Mouse (Mus musculus): ENCODE data around the gene Fry.

Fry gene

DNA sequence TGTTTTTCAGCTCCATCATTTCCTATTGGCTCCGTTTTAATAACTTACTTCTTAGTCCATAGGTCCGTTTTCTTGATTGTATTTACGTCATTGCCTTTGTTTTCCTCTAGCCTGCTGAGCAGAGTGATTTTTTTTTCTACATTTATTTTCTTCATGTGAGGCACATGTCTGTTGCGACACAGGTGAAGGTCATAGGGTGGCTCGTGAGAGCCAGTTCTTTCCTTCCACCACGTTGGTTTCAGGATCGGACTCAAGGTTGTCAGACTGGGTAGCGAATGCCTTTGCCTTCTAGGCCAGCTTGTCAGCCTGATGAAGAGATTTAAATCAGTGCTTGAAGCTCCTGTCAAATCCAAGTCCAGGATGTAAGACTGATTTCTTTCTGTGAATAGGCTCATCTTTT is 101.0 kb downstream of the Fry start:
- no peak for DNase-seq (ENCODE audit: low read depth, low spot score)

DNA sequence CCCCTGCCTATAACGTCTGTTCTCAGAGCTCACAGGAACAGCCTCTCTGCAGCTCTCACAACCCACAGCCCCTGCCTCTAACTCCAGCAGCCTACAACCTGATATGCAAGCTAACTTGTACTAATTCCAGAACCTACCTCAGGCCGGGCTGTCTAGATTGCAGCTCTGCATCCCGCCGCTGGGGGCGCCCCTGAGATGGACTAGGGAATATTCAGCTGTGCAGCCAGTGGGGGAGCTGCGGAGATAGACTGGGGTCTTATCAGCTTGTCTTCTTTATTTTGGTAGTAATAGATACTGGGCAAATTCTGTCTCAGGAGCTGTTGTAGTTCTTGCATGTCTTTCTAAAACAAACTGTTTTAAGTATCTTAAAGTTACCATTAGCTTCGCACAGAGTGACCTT is 101.9 kb downstream of the Fry start:
- no peak for DNase-seq (ENCODE audit: low read depth, low spot score)

DNA sequence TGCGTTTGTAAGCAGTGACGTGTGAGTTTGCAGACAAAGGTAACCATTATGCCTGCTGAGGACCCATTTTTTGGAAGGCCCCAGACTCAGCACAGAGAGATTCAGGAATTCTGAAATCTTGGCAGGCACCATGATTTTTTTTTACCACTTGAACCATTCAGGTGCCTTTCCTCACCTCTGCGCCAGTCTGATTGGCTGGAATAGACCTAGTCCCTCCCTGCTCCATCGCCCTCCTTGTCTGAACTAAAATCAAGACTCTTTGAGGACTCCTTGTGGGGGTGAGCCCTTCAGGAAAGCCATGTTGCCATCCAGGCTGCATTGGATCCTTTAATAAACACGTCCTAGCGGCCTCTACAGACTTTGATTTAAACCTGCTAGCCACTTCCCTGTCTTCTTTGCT is 103.4 kb downstream of the Fry start:
- no peak for DNase-seq (ENCODE audit: low read depth, low spot score)

DNA sequence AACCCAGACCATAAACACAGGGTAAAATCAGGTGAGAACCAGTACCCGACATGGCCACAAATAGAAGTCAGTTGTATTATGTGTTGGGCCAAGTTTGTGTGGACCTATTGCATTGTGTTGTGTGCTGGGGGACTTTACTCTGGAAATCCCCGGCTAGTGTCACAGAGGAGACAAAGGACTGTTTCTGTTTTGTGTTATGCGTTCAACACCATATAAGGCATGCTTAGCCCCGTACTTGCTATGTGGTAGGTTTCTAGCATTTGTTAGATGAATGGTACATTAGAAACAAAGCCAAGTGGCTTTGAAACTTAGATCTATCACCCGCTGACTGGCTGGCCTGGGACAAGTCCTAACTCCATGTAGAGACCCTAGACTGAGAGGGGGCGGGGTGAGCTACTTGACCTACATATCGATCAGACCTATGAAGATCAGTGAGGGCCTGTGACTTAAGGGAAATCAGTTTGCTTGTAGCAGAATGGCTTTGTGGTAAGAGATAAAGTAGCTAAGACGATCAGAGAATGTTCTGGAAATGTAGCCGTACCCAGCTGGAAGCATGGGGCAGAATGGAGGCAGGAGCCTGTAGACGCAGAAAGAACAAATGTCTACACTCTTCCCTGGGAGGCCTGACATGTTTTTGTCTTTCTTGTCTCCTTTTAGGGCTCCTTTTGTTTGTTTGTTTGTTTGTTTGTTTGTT is 105.2 kb downstream of the Fry start:
- DNase-seq (ENCODE audit: low read depth, low spot score), result no peak

DNA sequence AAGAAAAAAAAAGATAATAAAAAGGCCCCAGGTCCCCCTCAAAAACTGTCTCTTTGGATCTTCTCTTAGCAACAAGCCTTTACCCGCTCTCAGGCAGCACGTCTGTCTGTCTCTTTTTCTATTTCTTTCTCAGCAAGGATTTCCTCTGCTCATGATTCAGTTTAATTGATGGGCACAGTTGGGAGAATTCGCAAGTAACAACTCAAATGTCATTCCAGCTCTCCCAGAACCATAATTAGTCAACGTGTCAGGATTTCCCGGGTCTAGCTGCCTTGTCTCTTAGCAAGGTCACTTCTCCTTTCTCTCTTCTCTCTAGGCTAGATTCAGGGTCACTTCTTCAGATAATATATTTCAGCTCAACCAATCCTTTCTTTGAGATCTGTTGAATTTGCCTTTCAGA is 110.6 kb downstream of the Fry start:
- DNase-seq (ENCODE audit: low read depth, low spot score), result no peak

DNA sequence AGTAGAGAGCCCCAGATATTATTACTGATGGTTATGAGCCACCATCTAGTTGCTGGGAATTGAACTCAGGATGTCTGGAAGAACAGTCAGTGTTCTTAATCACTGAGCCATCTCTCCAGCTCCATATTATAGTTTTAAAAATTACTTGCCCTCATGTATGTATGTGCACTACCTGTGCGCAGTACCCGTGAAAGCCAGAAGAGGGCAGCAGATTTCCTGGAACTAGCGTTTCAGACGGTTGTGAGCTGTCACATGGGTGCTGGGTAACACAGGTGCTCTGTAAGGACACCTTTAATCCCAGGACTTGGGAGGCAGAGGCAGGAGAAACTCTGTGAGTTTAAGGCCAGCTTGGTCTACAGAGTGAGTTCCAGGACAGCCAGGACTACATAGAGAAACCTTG is 111.3 kb downstream of the Fry start:
- DNase-seq (ENCODE audit: low read depth, low spot score), result no peak

DNA sequence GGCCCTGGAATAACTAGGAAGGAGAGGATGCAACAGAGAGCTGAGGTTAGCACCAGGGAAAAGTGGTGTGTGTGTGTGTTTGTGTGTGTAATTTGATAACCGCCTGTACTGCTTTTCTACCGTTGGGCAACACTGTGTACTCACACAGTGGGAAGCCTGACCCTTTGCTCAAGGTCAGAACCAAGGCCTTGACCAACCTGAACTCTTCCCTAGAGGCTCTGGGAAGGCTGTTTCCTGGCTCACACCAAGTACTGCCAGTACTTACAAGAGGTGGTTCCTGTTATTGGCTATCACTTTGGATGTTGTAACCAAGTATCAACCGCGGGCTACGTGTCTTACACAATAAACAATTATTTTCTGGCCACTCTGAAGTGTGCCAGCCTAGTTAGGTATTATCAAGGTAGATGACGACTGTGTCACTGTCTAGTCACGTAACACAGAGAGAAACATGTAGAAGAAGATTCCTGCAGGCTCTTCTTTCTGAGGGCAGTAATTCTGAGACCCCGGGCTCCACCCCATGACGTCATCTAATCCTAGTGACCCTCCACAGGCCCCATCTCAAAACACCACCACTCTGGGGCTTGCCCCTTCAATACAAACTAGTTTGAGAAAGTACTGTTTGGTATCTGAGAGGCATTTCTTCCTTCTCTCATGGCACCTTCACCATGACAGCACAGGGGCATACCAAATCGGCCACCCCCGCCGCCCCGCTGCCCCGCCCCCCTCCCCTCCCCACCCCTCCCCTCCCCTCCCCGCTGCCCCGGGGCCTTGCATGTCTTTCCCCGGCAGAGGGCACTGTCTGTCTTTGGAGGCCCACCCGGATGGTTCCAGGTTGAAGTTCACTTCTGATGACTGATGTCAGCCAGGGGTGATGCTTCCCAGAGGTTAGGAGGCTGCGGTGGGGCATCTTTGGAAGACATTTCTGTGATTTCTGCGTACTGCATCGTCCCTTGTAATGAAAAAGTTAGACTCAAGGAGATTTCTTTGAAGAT is 114.0 kb downstream of the Fry start:
- DNase-seq (ENCODE audit: low read depth, low spot score), result peak; percentile 11

DNA sequence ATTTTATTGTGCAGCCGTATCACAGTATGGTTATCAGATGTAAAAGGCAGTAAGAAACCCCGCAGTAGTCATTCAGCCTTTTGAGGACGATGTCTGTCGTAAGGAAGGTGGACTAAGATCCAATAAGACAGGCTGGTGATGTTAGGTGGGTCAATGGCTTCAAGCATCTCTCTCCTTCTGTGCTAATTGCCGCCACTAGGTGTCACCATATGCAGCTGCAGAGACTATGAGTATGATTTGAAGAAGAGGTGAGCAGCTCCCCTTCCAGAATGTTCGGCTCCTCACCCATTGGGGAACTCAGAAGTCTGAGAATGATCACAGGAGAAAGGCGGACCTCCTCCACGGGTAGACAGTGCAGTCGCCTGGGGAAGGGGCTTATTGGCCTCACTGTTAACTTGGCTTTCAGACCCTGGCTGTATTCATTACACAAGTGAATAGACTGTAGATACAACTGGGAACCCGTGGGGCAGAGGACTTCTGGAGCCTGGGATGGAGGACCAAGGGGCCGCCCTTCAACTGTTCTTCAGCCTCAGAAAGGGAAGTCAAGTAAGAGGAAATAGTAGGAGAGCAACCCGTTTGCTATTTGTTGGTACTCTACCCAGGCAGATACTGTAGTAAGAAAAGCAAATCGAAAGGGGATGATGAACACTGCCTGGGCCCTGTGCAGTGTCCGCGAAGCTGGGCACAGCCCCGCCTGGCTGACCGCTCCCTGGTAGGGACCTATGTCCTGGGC is 114.9 kb downstream of the Fry start:
- peak; percentile 37 for DNase-seq (ENCODE audit: low read depth, low spot score)

DNA sequence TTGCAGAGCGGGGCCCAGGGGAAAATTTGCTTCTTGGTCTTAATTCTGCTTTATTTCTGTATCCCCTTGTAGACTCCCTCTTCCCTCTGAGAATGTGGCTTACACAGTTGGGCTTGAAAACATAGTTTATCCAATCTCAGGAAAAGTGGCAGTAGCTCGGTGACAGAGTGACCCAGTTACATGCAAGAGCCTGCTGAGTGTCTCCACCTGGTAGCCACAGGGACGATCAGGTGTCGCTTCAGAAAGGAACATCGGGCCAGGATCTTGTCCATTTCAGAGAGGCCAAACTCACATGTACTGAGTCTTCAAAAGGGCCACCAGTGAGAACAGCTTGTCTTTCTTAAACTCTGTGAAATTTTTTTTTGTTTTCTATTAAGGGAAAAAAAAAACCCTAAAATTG is 117.5 kb downstream of the Fry start:
- no peak for DNase-seq (ENCODE audit: low read depth, low spot score)

DNA sequence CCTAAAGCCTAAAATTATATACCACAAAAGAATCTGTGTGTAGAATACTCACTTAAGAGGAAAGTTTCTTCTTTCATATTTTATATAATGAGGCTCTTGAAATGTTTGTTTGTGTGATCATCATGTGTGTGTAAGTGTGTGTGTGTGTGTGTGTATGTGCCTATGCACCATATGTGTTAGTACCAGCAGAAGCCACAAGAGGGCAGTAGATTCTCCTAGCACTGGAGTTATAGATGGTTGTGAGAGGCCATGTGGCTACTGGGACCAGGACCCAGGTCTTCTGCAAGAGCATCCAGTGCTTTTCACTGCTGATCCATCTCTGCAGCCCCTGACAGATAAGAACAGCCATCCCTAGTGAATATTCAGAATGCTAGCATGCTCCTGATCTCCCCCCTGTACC is 118.2 kb downstream of the Fry start:
- DNase-seq (ENCODE audit: low read depth, low spot score), result no peak

DNA sequence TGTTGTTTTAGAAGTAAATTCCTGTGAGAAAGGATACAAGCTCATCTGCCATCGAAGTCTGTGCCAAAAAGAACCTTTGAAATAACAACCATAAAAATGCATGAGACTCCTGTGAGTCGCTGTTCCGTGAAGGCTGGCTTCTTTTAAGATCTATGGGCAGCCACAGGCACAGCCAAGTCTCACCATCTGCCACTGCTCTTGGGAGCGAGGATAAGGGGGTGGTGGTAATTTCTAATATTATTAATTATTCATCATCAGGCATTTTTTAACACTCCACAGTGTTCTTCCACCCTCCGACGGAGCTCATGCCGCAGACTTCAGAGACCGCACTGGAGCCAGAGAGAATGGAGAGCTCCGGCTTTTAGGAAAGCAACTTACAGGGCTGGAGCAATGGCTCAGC is 123.2 kb downstream of the Fry start:
- no peak for DNase-seq (ENCODE audit: low read depth, low spot score)

DNA sequence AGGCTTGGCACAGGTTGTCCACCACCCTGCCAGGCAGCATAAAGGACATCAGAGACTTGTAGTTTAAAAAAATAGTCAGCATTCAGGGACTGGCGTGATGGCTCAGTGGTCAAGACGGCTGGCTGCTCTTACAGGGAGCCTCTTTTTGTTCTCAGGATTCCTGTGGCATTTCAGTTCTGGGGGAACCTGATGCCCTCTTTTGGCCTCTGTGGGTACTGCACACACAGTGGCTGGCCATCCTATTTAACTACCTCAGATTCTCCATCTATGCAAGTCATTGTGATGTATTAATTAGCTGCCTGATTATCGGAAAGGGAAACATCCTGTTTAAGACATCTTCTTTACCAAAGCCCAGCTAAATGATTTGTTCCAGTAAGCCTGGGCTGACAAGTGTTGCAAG is 128.3 kb downstream of the Fry start:
- DNase-seq (ENCODE audit: low read depth, low spot score), result no peak

DNA sequence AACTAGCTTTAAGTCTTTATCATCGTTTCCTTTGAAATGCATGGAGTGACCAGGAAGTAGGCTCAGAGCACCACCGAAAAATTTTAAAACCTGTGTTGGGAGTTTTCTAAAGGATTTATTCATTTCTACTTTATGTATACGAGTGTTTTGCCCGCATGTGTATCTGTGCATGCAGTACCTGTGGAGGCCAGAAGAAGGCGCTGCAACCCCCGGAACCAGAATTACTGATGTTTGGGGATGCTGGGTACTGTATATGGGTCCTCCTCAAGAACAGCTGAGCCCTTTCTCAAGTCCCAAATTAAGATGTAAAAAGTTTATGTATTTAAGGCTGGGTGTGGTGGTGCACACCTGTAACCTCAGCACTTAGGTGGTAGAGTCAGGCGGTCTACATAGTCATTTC is 139.3 kb downstream of the Fry start:
- DNase-seq (ENCODE audit: low read depth, low spot score), result no peak

DNA sequence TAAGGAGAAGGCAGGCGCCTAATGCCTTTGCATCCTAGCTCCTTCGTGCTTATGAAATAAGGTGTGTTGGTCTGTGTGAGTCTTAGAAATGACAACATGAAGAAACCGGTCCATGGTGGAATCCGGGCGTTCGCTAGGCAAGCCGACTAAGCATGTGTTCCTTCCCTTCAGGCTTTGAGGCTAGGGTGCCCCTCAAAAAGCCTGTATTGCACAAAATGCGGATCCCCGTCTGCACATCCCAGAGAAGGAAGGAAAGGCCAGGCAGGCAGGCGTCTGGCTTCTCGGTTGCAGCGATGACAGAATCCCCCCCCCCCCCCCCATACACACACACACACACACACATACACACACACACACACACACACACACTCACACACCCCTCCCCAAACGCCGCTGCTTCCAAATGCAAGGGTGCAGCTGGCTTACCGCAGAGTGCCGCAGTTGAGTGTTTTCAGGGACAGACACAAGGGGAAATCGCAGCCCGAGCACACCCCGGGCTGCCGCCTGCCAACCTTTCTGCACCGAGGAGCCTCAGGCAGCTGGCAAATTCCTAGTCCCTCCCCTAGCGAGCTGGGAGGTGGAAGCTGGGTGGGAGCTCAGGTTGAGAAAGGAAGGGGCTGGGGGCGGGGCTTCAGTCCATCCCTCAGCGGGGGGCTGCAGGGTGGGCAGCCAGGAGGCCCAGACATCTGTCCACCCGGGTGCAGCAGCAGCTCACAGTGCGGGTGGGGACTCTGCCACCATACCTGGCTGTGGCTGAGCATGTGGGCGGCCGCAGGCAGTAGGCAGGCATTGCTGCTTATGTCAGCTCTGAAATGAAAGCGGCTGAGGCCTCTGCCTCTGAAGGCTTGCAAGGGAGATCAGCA is 141.0 kb downstream of the Fry start:
- peak; percentile 42 for DNase-seq (ENCODE audit: low read depth, low spot score)

DNA sequence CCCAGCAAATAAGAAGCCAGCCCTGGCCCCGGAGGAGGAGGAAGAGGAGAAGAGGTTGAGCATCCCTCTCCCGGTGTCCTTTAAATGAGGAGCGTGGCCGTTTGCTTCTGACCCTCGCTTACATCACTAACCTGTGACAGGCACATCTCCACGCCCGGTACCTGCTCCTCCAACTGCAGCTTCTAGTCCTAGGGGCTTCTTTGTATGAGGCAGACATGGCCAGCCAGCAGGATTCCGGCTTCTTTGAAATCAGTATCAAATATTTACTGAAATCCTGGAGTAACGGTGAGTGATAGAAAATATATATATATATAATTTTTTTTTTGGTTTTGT is 141.6 kb downstream of the Fry start:
- no peak for DNase-seq (ENCODE audit: low read depth, low spot score)

DNA sequence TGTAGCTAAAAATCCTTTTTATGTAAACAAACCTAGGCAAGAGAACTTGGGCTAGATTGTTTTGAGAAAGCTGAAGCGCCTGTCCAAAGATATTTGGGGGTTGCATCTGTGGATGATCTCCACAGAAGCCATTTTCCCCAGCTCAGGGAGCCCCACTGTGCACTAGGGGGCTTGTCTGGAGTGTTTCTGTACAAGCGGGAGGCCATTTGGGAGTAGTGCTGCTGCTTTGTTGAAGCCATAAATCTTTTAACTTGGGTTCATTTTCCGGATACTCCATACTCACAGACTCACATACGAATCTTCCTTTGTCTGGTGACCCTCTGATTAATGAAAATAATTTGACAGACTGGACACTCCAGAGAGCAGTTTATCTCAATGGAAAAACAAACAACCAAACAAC is 142.9 kb downstream of the Fry start:
- DNase-seq (ENCODE audit: low read depth, low spot score), result no peak

DNA sequence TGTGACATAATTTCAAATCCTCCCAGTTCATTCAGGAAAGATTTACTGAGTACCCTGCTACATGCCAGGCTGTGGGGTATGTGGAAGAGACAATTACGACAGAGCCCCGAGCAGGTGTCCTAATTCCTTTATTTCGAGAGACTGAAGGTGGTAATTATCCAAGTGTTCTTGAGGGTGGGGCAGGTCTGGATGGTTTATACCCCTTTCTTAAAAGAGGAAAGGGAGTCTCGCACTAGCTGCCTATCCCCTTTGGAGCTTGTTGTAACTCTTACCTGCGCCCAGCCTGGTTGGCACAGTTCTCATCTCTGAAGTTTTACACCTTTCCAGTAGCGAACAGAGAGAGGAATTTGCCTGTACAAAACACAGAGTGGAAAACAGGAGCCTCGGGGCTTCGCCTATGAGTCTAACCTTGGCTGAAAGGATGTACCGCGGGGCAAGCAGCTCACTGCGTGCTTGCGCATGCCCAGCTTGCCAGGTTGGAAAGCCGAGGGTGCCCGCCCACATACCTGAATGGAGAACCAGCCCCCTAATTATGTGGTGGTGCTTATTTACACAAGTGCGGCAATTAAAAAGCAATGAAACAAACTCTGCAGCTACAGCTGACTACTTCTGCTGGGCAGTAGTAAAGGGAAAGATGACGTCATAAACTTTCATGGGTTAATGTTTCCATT is 143.7 kb downstream of the Fry start:
- no peak for DNase-seq (ENCODE audit: low read depth, low spot score)

DNA sequence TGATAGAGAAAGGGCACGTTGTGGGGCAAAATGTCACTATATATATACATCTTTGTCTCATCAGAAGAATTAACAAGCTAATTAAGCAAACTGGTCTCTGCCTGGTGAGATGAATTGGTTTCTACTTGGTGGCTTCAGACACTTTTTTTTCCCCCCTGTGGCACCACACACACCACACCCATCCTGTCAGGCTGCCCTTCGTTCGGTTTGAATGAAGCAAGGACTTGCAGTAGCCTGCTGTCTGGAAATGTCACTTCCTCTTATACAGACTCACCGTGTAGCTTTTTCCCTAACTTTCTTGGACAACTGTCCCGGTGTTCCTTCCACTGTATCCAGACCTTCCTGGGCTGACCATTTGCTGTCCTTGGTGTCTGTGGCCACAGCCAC is 144.3 kb downstream of the Fry start:
- DNase-seq (ENCODE audit: low read depth, low spot score), result no peak

DNA sequence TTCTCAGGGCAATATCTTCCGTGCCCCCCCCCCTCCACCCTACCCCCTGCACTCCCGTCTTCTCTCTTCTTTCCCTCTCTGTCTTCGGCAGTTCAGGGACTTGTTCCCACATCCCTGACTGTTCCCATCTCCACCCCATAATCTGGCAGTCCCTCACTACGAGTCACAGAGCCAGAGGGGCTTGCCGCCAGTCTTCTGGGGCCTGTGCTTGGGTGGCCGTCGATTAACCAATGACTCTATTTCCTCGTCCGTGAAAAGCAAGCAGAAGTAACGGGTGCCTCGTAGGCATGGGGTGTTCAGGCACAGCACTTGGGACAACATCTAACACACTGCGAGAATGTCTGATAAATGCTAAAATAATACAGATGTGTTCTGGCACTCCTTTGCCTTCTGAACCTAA is 144.7 kb downstream of the Fry start:
- no peak for DNase-seq (ENCODE audit: low read depth, low spot score)

DNA sequence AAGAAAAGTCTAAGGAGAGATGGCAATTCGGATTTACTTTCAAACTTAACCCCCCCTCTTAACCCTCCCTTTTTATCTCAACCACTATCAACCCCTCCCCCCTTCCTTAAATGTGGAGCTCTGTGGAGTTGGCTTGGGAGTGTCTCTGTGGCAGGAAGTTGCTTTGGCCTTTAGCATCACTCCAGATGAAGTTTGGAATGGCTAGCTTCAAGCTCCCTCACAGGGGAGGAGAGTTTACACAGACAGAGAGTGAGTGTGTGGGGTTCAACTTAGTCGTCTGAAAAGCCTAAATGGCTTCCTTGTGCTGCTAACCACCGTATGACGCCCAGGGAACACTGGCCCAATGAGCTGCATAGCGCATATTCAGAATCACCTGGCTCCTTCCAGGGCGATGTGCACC is 145.2 kb downstream of the Fry start:
- no peak for DNase-seq (ENCODE audit: low read depth, low spot score)

DNA sequence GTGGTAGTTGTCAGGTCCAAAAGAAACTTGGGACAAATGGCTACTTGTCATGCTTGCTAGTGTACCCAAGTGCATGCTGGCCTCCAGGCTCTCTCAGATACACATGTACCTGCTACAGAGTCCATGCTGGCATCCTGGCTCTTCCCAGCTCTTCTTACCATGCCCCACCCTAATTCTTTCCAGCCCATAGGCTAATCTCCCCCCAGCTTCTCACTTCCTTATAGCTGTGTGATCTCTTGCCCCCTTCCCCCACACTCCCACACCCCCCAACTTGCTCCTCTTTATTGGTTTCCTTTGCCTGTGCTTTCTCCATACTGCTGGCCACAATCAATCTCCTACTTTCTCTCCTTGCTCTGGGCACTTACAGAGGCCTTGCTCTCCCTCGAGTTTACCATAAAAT is 146.6 kb downstream of the Fry start:
- DNase-seq (ENCODE audit: low read depth, low spot score), result no peak

Data from retina, adult 2 months (tissue).